Mouse (Mus musculus): ENCODE data around the gene Trub1. TPM values are rescaled to one million over a fixed set of nuclear protein-coding genes. Genes with fewer than 3 reads are reported as not detected.

Trub1 gene
- polyA plus RNA-seq, 1 experiment from 2014 or later, result 29.2 TPM

DNA sequence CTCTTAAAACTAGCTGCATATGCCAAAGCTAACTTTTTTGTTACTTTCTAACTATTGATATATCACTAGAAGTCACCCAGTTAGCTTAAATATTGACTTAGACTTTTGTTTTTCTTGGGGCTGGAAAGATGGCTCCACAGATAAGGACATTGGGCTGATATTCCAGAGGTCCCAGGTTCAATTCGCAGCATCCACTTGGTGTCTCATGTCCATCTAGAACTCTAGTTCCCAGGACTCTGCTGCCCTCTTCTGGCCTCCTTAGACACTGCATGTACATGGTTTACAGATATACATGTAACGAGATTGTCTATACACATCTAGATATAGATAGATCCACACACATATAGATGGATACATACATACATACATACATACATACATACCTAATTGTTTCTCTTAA, 4.4 kb downstream of the Trub1 start:
- Histone ChIP-seq H3K9ac (no peak overlapping the region), H3K9me3 (ENCODE audit: low read depth, low read length) (no peaks in the 10 kb centered on the region), H3K27ac (ENCODE audit: low read depth) (no peak overlapping the region), H3K4me2 (no peak overlapping the region), H3K27me3 (ENCODE audit: insufficient read depth, low read length) (no peaks in the 10 kb centered on the region), H3K4me1 (ENCODE audit: insufficient read depth) (peaks cover 6% of the 10 kb centered on the region; the same call in 1 of the 2 replicates), H3K4me3 (ENCODE audit: low read depth, low read length) (no peak overlapping the region), H3K36me3 (ENCODE audit: insufficient read depth) (peaks cover 12% of the 10 kb centered on the region)
- WGBS, result 71% methylated on average over 2 of the region's 2 CpGs
- DNase-seq (peak; percentile 77), ATAC-seq (ENCODE audit: insufficient read depth) (no peak)
- peak; percentile 75 for TF ChIP-seq CTCF (IDR thresholded peaks at IDR 0.05; ENCODE audit: low read depth)

DNA sequence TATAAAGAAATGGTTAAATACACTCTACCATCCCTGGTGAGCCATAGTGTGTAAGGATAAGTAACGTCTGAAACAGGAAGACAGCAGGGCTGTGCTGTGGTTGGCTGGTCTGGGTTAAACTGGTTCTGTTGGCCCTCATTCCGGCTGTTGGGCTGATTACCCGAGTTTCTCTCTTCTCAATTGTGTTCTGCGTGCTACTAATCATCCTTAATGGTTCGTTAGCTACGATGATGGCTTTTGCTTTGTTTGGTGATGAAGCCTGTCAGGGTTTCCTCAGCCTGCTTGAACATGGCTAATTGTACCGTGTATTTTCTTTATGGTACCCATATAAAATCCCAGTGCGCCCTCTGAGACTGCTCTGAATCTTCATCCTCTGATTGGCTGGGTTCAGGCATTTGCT, 11.0 kb downstream of the Trub1 start:
- Histone ChIP-seq H3K27ac (ENCODE audit: low read depth) (no peak overlapping the region), H3K4me1 (ENCODE audit: insufficient read depth) (no peaks in the 10 kb centered on the region), H3K4me3 (ENCODE audit: low read depth, low read length) (no peak overlapping the region), H3K36me3 (ENCODE audit: insufficient read depth) (peaks cover 24% of the 10 kb centered on the region), H3K9ac (no peak overlapping the region), H3K27me3 (ENCODE audit: insufficient read depth, low read length) (no peaks in the 10 kb centered on the region), H3K4me2 (no peak overlapping the region), H3K9me3 (ENCODE audit: low read depth, low read length) (no peaks in the 10 kb centered on the region)
- TF ChIP-seq CTCF (IDR thresholded peaks at IDR 0.05; ENCODE audit: low read depth), result no peak
- no peak for DNase-seq
- ATAC-seq (ENCODE audit: insufficient read depth), result no peak
- 87% methylated on average over 8 of the region's 8 CpGs for WGBS

- Histone ChIP-seq H3K9me3 (ENCODE audit: low read depth, low read length) (no peaks in the 10 kb centered on the region), H3K27me3 (ENCODE audit: insufficient read depth, low read length) (no peaks in the 10 kb centered on the region), H3K36me3 (ENCODE audit: insufficient read depth) (peaks cover 38% of the 10 kb centered on the region; the same call in 1 of the 2 replicates), H3K9ac (no peak overlapping the region), H3K4me2 (no peak overlapping the region), H3K27ac (ENCODE audit: low read depth) (no peak overlapping the region), H3K4me1 (ENCODE audit: insufficient read depth) (no peaks in the 10 kb centered on the region), H3K4me3 (ENCODE audit: low read depth, low read length) (no peak overlapping the region)
- WGBS, result 59% methylated on average over 7 of the region's 7 CpGs
- DNase-seq (peak; percentile 61), ATAC-seq (ENCODE audit: insufficient read depth) (no peak)
- TF ChIP-seq CTCF (IDR thresholded peaks at IDR 0.05; ENCODE audit: low read depth), result no peak
These were observed 13.0 kb downstream of the Trub1 start for GRCm38 (mm10) chr19:57465742-57466141.

DNA sequence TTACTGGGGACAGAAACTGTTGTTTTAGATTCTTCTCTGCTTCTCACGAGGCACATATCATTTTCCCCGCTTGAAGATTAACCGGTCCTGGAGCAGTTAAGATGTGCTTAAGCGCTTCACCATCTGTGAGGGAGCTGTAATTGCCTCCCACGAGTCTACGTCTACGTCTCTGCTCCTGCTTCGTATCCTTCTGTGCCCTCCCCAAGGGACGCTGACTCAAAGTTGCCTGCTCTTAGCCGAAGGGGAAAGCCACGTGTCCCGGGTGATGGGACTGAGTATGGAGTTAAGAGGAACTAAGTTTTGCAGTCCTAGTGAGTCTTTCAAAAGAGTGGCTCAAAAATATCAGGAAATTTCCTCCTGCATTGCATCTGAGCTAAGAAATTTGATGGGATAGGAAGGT, 18.3 kb downstream of the Trub1 start:
- Histone ChIP-seq H3K27ac (ENCODE audit: low read depth) (no peak overlapping the region), H3K4me2 (no peak overlapping the region), H3K4me1 (ENCODE audit: insufficient read depth) (0 out of 2 replicates have a peak, but pooled peaks cover 7% of the 10 kb centered on the region), H3K27me3 (ENCODE audit: insufficient read depth, low read length) (no peaks in the 10 kb centered on the region), H3K9ac (no peak overlapping the region), H3K36me3 (ENCODE audit: insufficient read depth) (peaks cover 40% of the 10 kb centered on the region; the same call in 1 of the 2 replicates), H3K9me3 (ENCODE audit: low read depth, low read length) (no peaks in the 10 kb centered on the region), H3K4me3 (ENCODE audit: low read depth, low read length) (no peak overlapping the region)
- no peak for TF ChIP-seq CTCF (IDR thresholded peaks at IDR 0.05; ENCODE audit: low read depth)
- ATAC-seq (ENCODE audit: insufficient read depth), result no peak
- DNase-seq, result no peak
- WGBS, result 84% methylated on average over 12 of the region's 12 CpGs

GRCm38 (mm10) chr19:57472169-57472568, 19.5 kb downstream of the Trub1 start:
- ATAC-seq (ENCODE audit: insufficient read depth), result no peak

DNA sequence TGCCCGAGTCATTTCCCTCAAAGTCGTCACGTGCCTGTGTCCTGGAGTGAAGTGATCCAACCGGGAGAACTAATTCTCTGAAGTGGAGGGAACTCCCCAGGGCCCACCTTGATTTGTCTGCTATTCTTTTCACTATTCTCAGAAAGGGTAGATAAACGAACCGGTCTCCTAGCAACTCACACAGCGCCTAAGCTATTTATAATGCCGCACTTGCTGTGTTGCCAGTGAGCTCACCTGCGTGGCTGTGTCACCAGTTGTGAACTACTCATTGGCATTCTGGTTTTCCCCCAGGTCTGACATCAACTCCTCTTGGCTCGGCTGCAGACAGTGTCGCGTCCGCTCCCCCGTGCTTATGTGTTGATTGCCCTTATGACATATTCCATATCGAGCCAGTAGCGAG, 20.6 kb downstream of the Trub1 start:
- DNase-seq (peak; percentile 59), ATAC-seq (ENCODE audit: insufficient read depth) (0 out of 2 replicates have a peak, but pooled peaks have one; percentile 22)
- H3K36me3 ChIP-seq (ENCODE audit: insufficient read depth), result peaks cover 31% of the 10 kb centered on the region; the same call in 1 of the 2 replicates
- H3K4me3 ChIP-seq (ENCODE audit: low read depth, low read length), result no peak overlapping the region
- 0 out of 2 replicates have a peak, but pooled peaks cover 11% of the 10 kb centered on the region for H3K4me1 ChIP-seq (ENCODE audit: insufficient read depth)
- TF ChIP-seq CTCF (IDR thresholded peaks at IDR 0.05; ENCODE audit: low read depth), result no peak
- H3K9me3 ChIP-seq (ENCODE audit: low read depth, low read length), result no peaks in the 10 kb centered on the region
- no peaks in the 10 kb centered on the region for H3K27me3 ChIP-seq (ENCODE audit: insufficient read depth, low read length)
- WGBS, result 62% methylated on average over 16 of the region's 16 CpGs
- no peak overlapping the region for H3K9ac ChIP-seq
- no peak overlapping the region for H3K27ac ChIP-seq (ENCODE audit: low read depth)
- no peak overlapping the region for H3K4me2 ChIP-seq

More at GRCm38 (mm10) chr19:57472169-57472568, 19.5 kb downstream of the Trub1 start:
- H3K4me3 ChIP-seq (ENCODE audit: low read depth, low read length), result no peak overlapping the region
- H3K27me3 ChIP-seq (ENCODE audit: insufficient read depth, low read length), result no peaks in the 10 kb centered on the region
- H3K9ac ChIP-seq, result no peak overlapping the region
- 0 out of 2 replicates have a peak, but pooled peaks cover 11% of the 10 kb centered on the region for H3K4me1 ChIP-seq (ENCODE audit: insufficient read depth)
- H3K4me2 ChIP-seq, result no peak overlapping the region
- H3K27ac ChIP-seq (ENCODE audit: low read depth), result no peak overlapping the region
- peaks cover 31% of the 10 kb centered on the region; the same call in 1 of the 2 replicates for H3K36me3 ChIP-seq (ENCODE audit: insufficient read depth)
- DNase-seq, result no peak
- 82% methylated on average over 15 of the region's 15 CpGs for WGBS
- no peak for TF ChIP-seq CTCF (IDR thresholded peaks at IDR 0.05; ENCODE audit: low read depth)
- H3K9me3 ChIP-seq (ENCODE audit: low read depth, low read length), result no peaks in the 10 kb centered on the region

DNA sequence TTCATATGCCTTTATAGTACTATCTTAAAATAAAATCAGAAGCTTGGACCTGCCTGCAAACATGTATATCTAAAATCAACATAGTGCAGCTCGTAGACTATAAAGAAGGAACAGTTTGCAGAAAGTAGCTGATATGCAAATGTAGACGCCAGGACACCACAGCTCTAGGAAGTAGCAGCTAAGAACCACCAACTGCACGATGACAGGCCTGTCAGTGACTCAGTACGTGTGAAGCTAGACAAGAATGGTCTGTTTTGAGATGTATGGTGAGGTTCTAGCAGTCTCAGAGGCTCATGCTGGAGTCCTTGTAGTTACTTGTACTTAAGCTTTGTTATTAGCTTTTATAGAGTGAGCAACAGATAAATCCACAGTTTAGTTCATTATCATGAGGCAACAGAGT, 22.6 kb downstream of the Trub1 start:
- Histone ChIP-seq H3K4me2 (no peak overlapping the region), H3K4me3 (ENCODE audit: low read depth, low read length) (no peak overlapping the region), H3K9ac (no peak overlapping the region), H3K4me1 (ENCODE audit: insufficient read depth) (peaks cover 13% of the 10 kb centered on the region; the same call in 1 of the 2 replicates), H3K27me3 (ENCODE audit: insufficient read depth, low read length) (no peaks in the 10 kb centered on the region), H3K27ac (ENCODE audit: low read depth) (peak overlapping the region; percentile 58), H3K9me3 (ENCODE audit: low read depth, low read length) (no peaks in the 10 kb centered on the region), H3K36me3 (ENCODE audit: insufficient read depth) (peaks cover 17% of the 10 kb centered on the region; the same call in 1 of the 2 replicates)
- DNase-seq, result peak; percentile 82
- no peak for TF ChIP-seq CTCF (IDR thresholded peaks at IDR 0.05; ENCODE audit: low read depth)
- peak; percentile 67 for ATAC-seq (ENCODE audit: insufficient read depth)
- WGBS, result 31% methylated on average over 4 of the region's 4 CpGs
